Mouse (Mus musculus): ENCODE data around the gene Hoxd3. TPM values are rescaled to one million over a fixed set of nuclear protein-coding genes. Genes with fewer than 3 reads are reported as not detected.

The Hoxd3 gene
- polyA plus RNA-seq, 1 experiment from 2014 or later = 2.9 TPM

- DNase-seq (ENCODE audit: low spot score) = no peak
- Histone ChIP-seq H3K9ac (replicated peaks; ENCODE audit: low read length) (no peak overlapping the region), H3K4me1 (ENCODE audit: control insufficient read depth, insufficient read depth, low read length) (no peaks in the 10 kb centered on the region; the same call in none of the 2 replicates), H3K4me2 (ENCODE audit: low read depth, low read length) (no peak overlapping the region), H3K9me3 (replicated peaks; ENCODE audit: control insufficient read depth, low read length) (no peaks in the 10 kb centered on the region), H3K4me3 (ENCODE audit: low read depth, low read length) (no peak overlapping the region), H3K27ac (replicated peaks; ENCODE audit: low read depth, low read length) (no peak overlapping the region), H3K36me3 (replicated peaks; ENCODE audit: control insufficient read depth, insufficient read depth, low read depth, low read length) (no peaks in the 10 kb centered on the region), H3K27me3 (ENCODE audit: control insufficient read depth, insufficient read depth, low read length) (peaks cover 91% of the 10 kb centered on the region)
- ATAC-seq (replicated peaks; ENCODE audit: insufficient number of reproducible peaks, low FRiP score, low TSS enrichment, low read depth) = no peak
- WGBS = 1% methylated on average over 8 of the region's 8 CpGs
These were observed 11.2 kb downstream of the Hoxd3 start for GRCm38 (mm10) chr2:74722949-74723348.

DNA sequence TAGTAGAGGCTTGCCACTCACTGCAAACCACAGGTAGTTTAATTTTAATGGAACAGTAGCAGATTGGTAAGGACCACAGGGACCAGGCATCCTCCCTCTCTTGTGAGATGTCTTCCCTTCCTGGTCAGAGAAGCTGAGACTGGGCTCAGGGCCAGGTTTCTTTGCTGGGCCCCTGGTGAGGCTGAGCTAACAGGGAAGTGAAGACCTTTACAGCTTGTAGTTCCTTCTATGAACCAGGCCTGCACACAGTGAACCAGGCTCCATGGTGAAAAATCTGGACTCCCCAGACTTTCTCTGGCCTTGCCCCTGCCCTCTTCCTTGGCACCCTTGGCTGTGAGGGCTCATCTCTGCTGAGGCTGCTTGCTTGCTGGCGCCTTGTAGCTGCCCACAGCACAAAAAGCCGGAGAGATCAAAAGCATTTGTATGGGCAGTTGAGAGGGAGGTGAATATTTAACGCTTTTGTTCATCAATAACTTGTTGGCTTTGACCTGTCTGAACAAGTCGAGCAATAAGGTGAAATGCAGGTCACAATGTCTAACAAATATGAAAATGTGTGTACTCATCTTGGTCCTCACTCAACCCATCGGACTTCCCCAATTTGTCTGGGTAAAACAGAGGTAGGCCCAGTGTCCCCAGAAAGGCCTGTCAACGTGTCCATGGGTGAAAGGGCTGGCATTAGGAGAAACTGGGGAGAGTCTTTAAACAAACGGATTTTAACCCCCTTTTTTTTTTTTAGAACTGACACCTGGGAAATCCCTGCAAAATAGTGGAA lies 12.7 kb downstream of the Hoxd3 start:
- ATAC-seq (replicated peaks; ENCODE audit: insufficient number of reproducible peaks, low FRiP score, low TSS enrichment, low read depth) = no peak

GRCm38 (mm10) chr2:74725171-74725570 lies 13.4 kb downstream of the Hoxd3 start:
- peaks cover 95% of the 10 kb centered on the region for H3K27me3 ChIP-seq (ENCODE audit: control insufficient read depth, insufficient read depth, low read length)

More for the DNA sequence above, 12.7 kb downstream of the Hoxd3 start:
- DNase-seq (ENCODE audit: low spot score) = no peak
- Histone ChIP-seq H3K4me1 (ENCODE audit: control insufficient read depth, insufficient read depth, low read length) (no peaks in the 10 kb centered on the region; the same call in none of the 2 replicates), H3K4me3 (ENCODE audit: low read depth, low read length) (no peak overlapping the region), H3K27ac (replicated peaks; ENCODE audit: low read depth, low read length) (no peak overlapping the region), H3K9me3 (replicated peaks; ENCODE audit: control insufficient read depth, low read length) (no peaks in the 10 kb centered on the region), H3K36me3 (replicated peaks; ENCODE audit: control insufficient read depth, insufficient read depth, low read depth, low read length) (no peaks in the 10 kb centered on the region), H3K4me2 (ENCODE audit: low read depth, low read length) (no peak overlapping the region), H3K27me3 (ENCODE audit: control insufficient read depth, insufficient read depth, low read length) (peaks cover 97% of the 10 kb centered on the region), H3K9ac (replicated peaks; ENCODE audit: low read length) (no peak overlapping the region)
- 8% methylated on average over 7 of the region's 7 CpGs for WGBS

GRCm38 (mm10) chr2:74726551-74726950 lies 14.8 kb downstream of the Hoxd3 start, which contains the start of gene Gm28230:
Gm28230 (plus strand) TSS chr2:74726728.
- no peak within 1 kb of the TSS for H3K27ac ChIP-seq (replicated peaks; ENCODE audit: low read depth, low read length)
- peak within 1 kb of the TSS; percentile 16 for H3K4me3 ChIP-seq (ENCODE audit: low read depth, low read length)
- peak within 1 kb of the TSS; percentile 36 for H3K4me2 ChIP-seq (ENCODE audit: low read depth, low read length)
- no peak for ATAC-seq (replicated peaks; ENCODE audit: insufficient number of reproducible peaks, low FRiP score, low TSS enrichment, low read depth)
- DNase-seq (ENCODE audit: low spot score) = no peak
- no peaks in the 10 kb centered on the region for H3K36me3 ChIP-seq (replicated peaks; ENCODE audit: control insufficient read depth, insufficient read depth, low read depth, low read length)
- WGBS = 5% methylated on average over 5 of the region's 5 CpGs
- H3K9ac ChIP-seq (replicated peaks; ENCODE audit: low read length) = no peak within 1 kb of the TSS
- H3K4me1 ChIP-seq (ENCODE audit: control insufficient read depth, insufficient read depth, low read length) = no peaks in the 10 kb centered on the region; the same call in none of the 2 replicates
- peaks cover 95% of the 10 kb centered on the region for H3K27me3 ChIP-seq (ENCODE audit: control insufficient read depth, insufficient read depth, low read length)
- H3K9me3 ChIP-seq (replicated peaks; ENCODE audit: control insufficient read depth, low read length) = no peaks in the 10 kb centered on the region

More at GRCm38 (mm10) chr2:74725171-74725570, 13.4 kb downstream of the Hoxd3 start:
- Histone ChIP-seq H3K4me3 (ENCODE audit: low read depth, low read length) (no peak overlapping the region), H3K9me3 (replicated peaks; ENCODE audit: control insufficient read depth, low read length) (no peaks in the 10 kb centered on the region), H3K4me2 (ENCODE audit: low read depth, low read length) (no peak overlapping the region), H3K9ac (replicated peaks; ENCODE audit: low read length) (no peak overlapping the region), H3K4me1 (ENCODE audit: control insufficient read depth, insufficient read depth, low read length) (no peaks in the 10 kb centered on the region; the same call in none of the 2 replicates), H3K36me3 (replicated peaks; ENCODE audit: control insufficient read depth, insufficient read depth, low read depth, low read length) (no peaks in the 10 kb centered on the region), H3K27ac (replicated peaks; ENCODE audit: low read depth, low read length) (no peak overlapping the region)
- DNase-seq (ENCODE audit: low spot score) (no peak), ATAC-seq (replicated peaks; ENCODE audit: insufficient number of reproducible peaks, low FRiP score, low TSS enrichment, low read depth) (no peak)
- WGBS = 2% methylated on average over 17 of the region's 17 CpGs

DNA sequence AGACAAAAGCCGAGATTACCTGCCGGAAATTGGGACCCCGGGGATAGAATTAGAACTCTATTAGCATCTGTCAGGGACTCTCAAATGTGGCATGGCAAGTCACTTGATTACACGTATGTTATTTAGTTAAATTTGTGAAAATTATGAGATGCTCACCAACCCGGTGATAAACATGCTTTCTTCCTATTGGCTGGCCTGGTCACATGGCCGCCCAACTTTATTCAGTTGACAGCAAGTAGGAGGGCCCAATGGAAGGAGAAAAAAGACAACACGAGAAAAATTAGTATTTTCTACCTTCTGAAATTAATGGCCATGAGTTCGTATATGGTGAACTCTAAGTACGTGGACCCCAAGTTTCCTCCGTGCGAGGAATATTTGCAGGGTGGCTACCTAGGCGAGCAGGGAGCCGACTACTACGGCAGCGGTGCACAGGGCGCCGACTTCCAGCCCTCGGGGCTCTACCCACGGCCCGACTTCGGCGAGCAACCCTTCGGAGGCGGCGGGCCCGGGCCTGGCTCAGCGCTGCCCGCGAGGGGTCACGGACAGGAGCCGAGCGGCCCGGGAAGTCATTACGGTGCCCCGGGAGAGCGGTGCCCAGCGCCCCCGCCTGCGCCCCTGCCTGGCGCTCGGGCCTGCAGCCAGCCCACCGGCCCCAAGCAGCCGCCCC lies 15.4 kb downstream of the Hoxd3 start:
- Histone ChIP-seq H3K9me3 (replicated peaks; ENCODE audit: control insufficient read depth, low read length) (no peaks in the 10 kb centered on the region), H3K27ac (replicated peaks; ENCODE audit: low read depth, low read length) (no peak overlapping the region), H3K36me3 (replicated peaks; ENCODE audit: control insufficient read depth, insufficient read depth, low read depth, low read length) (no peaks in the 10 kb centered on the region), H3K9ac (replicated peaks; ENCODE audit: low read length) (no peak overlapping the region), H3K4me3 (ENCODE audit: low read depth, low read length) (peak overlapping the region; percentile 16), H3K4me2 (ENCODE audit: low read depth, low read length) (peak overlapping the region; percentile 36), H3K4me1 (ENCODE audit: control insufficient read depth, insufficient read depth, low read length) (no peaks in the 10 kb centered on the region; the same call in none of the 2 replicates), H3K27me3 (ENCODE audit: control insufficient read depth, insufficient read depth, low read length) (peaks cover 95% of the 10 kb centered on the region)
- no peak for ATAC-seq (replicated peaks; ENCODE audit: insufficient number of reproducible peaks, low FRiP score, low TSS enrichment, low read depth)
- DNase-seq (ENCODE audit: low spot score) = no peak
- under 1% methylated on average over 43 of the region's 43 CpGs for whole genome bisulfite sequencing

DNA sequence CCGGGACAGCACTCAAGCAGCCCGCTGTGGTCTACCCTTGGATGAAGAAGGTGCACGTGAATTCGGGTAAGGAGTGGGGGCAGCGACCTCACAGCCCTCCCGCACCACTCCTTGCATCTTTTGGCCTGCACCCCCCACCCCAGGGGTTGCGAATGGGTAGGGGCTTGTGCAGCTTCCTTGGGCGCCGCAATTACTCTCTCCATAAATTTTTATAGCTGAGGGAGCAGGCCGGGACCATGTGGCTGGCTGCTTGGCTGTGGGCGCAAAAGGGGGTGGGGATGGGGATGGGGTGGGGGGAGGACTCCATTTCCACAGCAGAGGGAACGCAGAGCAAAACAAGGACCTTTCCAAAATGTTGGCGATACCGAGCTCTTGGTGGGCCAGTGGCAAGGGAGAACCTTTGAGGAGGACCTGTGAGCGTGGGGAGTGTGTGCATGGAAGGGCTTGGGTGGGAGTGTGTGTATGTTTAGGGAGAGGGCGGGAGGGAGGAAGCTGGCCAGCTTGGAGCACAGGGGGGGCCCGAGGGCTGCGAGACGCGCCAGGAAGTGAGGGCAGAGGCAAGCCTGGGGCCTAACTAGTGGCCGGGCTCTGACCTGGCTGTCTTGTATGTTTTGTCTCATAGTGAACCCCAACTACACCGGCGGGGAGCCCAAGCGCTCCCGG lies 16.0 kb downstream of the Hoxd3 start:
- H3K9ac ChIP-seq (replicated peaks; ENCODE audit: low read length) = no peak overlapping the region
- H3K4me1 ChIP-seq (ENCODE audit: control insufficient read depth, insufficient read depth, low read length) = no peaks in the 10 kb centered on the region; the same call in none of the 2 replicates
- H3K36me3 ChIP-seq (replicated peaks; ENCODE audit: control insufficient read depth, insufficient read depth, low read depth, low read length) = no peaks in the 10 kb centered on the region
- H3K27ac ChIP-seq (replicated peaks; ENCODE audit: low read depth, low read length) = no peak overlapping the region
- ATAC-seq (replicated peaks; ENCODE audit: insufficient number of reproducible peaks, low FRiP score, low TSS enrichment, low read depth) (no peak), DNase-seq (ENCODE audit: low spot score) (no peak)
- peak overlapping the region; percentile 16 for H3K4me3 ChIP-seq (ENCODE audit: low read depth, low read length)
- no peaks in the 10 kb centered on the region for H3K9me3 ChIP-seq (replicated peaks; ENCODE audit: control insufficient read depth, low read length)
- WGBS = under 1% methylated on average over 25 of the region's 25 CpGs
- peak overlapping the region; percentile 36 for H3K4me2 ChIP-seq (ENCODE audit: low read depth, low read length)
- H3K27me3 ChIP-seq (ENCODE audit: control insufficient read depth, insufficient read depth, low read length) = peaks cover 95% of the 10 kb centered on the region

DNA sequence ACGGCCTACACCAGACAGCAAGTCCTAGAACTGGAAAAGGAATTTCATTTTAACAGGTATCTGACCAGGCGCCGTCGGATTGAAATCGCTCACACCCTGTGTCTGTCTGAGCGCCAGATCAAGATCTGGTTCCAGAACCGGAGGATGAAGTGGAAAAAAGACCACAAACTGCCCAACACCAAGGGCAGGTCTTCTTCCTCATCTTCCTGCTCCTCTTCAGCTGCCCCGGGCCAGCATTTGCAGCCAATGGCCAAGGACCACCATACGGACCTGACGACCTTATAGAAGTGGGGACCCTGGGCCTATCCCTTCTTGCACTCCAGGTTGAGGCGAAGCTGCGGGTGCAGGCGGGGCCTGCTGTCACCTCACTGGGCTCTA lies 16.6 kb downstream of the Hoxd3 start:
- ATAC-seq (replicated peaks; ENCODE audit: insufficient number of reproducible peaks, low FRiP score, low TSS enrichment, low read depth) (no peak), DNase-seq (ENCODE audit: low spot score) (no peak)
- no peak overlapping the region for H3K4me2 ChIP-seq (ENCODE audit: low read depth, low read length)
- no peak overlapping the region for H3K27ac ChIP-seq (replicated peaks; ENCODE audit: low read depth, low read length)
- no peaks in the 10 kb centered on the region; the same call in none of the 2 replicates for H3K4me1 ChIP-seq (ENCODE audit: control insufficient read depth, insufficient read depth, low read length)
- H3K27me3 ChIP-seq (ENCODE audit: control insufficient read depth, insufficient read depth, low read length) = peaks cover 95% of the 10 kb centered on the region
- 1% methylated on average over 13 of the region's 13 CpGs for WGBS
- H3K9me3 ChIP-seq (replicated peaks; ENCODE audit: control insufficient read depth, low read length) = no peaks in the 10 kb centered on the region
- no peak overlapping the region for H3K9ac ChIP-seq (replicated peaks; ENCODE audit: low read length)
- no peaks in the 10 kb centered on the region for H3K36me3 ChIP-seq (replicated peaks; ENCODE audit: control insufficient read depth, insufficient read depth, low read depth, low read length)
- no peak overlapping the region; the same call in 1 of the 2 replicates for H3K4me3 ChIP-seq (ENCODE audit: low read depth, low read length)
